Mouse (Mus musculus): ENCODE measurements around the gene Ccdc66. TPM values are rescaled to one million over a fixed set of nuclear protein-coding genes. Genes with fewer than 3 reads are reported as not detected.

The Ccdc66 gene
- 12.8 and 14.8 TPM in 2 replicates for polyA plus RNA-seq (2012; rRNA removed)

DNA sequence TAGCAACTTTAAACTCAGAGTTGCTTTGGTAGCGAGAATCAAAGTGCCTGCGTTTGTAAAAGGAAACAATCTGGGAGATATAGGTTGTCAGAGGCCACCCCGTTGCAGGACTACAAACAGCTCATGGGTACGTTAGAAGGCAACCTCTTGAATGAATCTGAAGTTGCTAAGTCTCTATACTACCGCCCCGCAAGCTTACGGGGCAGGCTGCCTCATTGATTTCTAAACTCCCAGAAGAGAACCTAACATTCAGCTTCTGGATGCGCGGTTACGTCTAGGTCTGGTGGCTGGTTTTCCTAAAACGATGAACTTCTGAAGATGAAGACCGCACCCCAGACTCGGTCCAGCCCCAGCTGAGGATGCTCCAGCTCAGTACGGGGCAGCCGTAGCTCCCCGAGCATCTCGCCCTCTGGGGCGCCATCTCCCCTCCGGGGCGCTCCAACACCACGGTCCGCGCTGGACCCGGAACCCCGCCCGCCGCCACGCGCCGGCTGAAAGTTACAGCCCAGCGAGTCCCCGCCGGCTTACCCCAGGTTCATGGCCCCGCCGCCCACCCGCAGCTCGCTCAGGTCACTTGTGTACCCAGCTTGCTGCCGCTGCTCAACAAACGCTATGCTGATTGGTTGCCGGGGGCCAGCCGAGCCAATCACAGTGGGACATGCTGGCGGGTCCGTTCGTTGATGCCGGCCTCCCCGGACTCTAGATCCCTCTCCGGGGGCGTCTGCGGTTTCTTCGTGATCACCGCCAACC, at the start of gene Ccdc66:
Ccdc66 (minus strand) TSS at position 567 of the 750 bp plus-strand sequence.

Other genes with a start within 250 kb of the Ccdc66 start
- 35.3 and 39.4 TPM in 2 replicates for gene Fam208a, start 79.6 kb downstream of the Ccdc66 start, polyA plus RNA-seq (2012; rRNA removed)
- gene Erc2, start 114.0 kb upstream of the Ccdc66 start, polyA plus RNA-seq (2012; rRNA removed), result 56.0 and 56.7 TPM in 2 replicates